Mouse (Mus musculus) limb, embryonic 14.5 days (tissue): ENCODE results near the gene 1700021F05Rik. TPM values are rescaled to one million over a fixed set of nuclear protein-coding genes. Genes with fewer than 3 reads are reported as not detected.

Experiments used
- ATAC-seq: fragments of 200-750 bp; cut with Nextera tagmentation; 2 replicates; pipeline ENCODE4 v1.8.0; 2017; ENCODE audit warnings: low read depth, moderate number of reproducible peaks, moderate TSS enrichment; ENCODE audit not compliant: low FRiP score
- DNase-seq: peaks from one replicate; pipeline ENCODE4 v3.0.0-alpha.2; 2015; ENCODE audit warnings: low spot score
- H3K27ac ChIP-seq: fragments of 300-500 bp; sonication (generic); replicated peaks from 2 replicates; pipeline ENCODE4 v1.5.1; 2014; ENCODE audit warnings: low read depth, mild to moderate bottlenecking, low read length, moderate library complexity, mixed read lengths
- H3K27me3 ChIP-seq: fragments of 300-500 bp; sonication (generic); 2 replicates; pipeline ENCODE4 v1.6.1; 2014; ENCODE audit warnings: low read length, mixed read lengths; ENCODE audit not compliant: control insufficient read depth, insufficient read depth
- H3K36me3 ChIP-seq: fragments of 300-500 bp; sonication (generic); 2 replicates; pipeline ENCODE4 v1.6.1; 2014; ENCODE audit warnings: mild to moderate bottlenecking, low read length, moderate library complexity, mixed read lengths; ENCODE audit not compliant: control insufficient read depth, insufficient read depth
- H3K4me1 ChIP-seq: fragments of 300-500 bp; sonication (generic); 2 replicates; pipeline ENCODE4 v1.6.1; 2014; ENCODE audit warnings: antibody characterized with exemption, low read length, mixed read lengths; ENCODE audit not compliant: control insufficient read depth, insufficient read depth
- H3K4me2 ChIP-seq: fragments of 300-500 bp; sonication (generic); replicated peaks from 2 replicates; pipeline ENCODE4 v1.6.1; 2014; ENCODE audit warnings: low read depth, mild to moderate bottlenecking, low read length, moderate library complexity; ENCODE audit not compliant: severe bottlenecking
- H3K4me3 ChIP-seq: fragments of 300-500 bp; sonication (generic); replicated peaks from 2 replicates; pipeline ENCODE4 v1.5.1; 2014; ENCODE audit warnings: low read length
- H3K9ac ChIP-seq: fragments of 300-500 bp; sonication (generic); 2 replicates; pipeline ENCODE4 v1.6.1; 2014; ENCODE audit warnings: mild to moderate bottlenecking, low read depth, low read length, moderate library complexity; ENCODE audit not compliant: severe bottlenecking
- H3K9me3 ChIP-seq: fragments of 300-500 bp; sonication (generic); 2 replicates; pipeline ENCODE4 v1.6.1; 2016; ENCODE audit warnings: low read length; ENCODE audit not compliant: control insufficient read depth
- POLR2A ChIP-seq: fragments of 200-500 bp; IDR thresholded peaks from 2 replicates; pipeline ENCODE4 v1.8.0; 2012; ENCODE audit warnings: inconsistent platforms, mild to moderate bottlenecking, moderate library complexity, borderline replicate concordance; ENCODE audit not compliant: insufficient read depth, insufficient read length; ENCODE audit errors: extremely low read depth
- WGBS: fragments of 180-500 bp; shearing (Covaris S2); extraction: QIAGEN DNeasy Blood & Tissue Kit; methylation state at CpG from one replicate; pipeline ENCODE4 v1.1.7; 2014; 5-methylcytosine and 5-hydroxymethylcytosine counted together
- polyA plus RNA-seq, 2 experiments: library from polyadenylated mRNA; depleted of rRNA in 1 of 2; stranded (reverse) in 1 of 2; unstranded in 1 of 2; fragments of >200 nt; fragmentation: Nextera tagmentation in 1 of 2; extraction: Ambion mirVana in 1 of 2; gene quantifications; 2 replicates each; pipeline versions ENCODE4 v1.2.1 to v1.2.3; 2012 to 2014

1700021F05Rik gene
- polyA plus RNA-seq, 2 experiments, result 24.0 to 57.6 TPM

GRCm38 (mm10) chr10:43551388-43551787 lies 10.6 kb upstream of the 1700021F05Rik start:
- ATAC-seq (no peak), DNase-seq (no peak)
- H3K9me3 ChIP-seq, result no peaks in the 10 kb centered on the region; the same call in 1 of the 2 replicates
- H3K4me1 ChIP-seq, result no peaks in the 10 kb centered on the region
- no peak overlapping the region for H3K9ac ChIP-seq
- H3K4me3 ChIP-seq, result no peak overlapping the region
- H3K27me3 ChIP-seq, result no peaks in the 10 kb centered on the region
- no peak overlapping the region for H3K4me2 ChIP-seq
- no peak overlapping the region for H3K27ac ChIP-seq
- H3K36me3 ChIP-seq, result no peaks in the 10 kb centered on the region
- 24% methylated on average over 3 of the region's 3 CpGs for WGBS
- TF ChIP-seq POLR2A, result no peak

DNA sequence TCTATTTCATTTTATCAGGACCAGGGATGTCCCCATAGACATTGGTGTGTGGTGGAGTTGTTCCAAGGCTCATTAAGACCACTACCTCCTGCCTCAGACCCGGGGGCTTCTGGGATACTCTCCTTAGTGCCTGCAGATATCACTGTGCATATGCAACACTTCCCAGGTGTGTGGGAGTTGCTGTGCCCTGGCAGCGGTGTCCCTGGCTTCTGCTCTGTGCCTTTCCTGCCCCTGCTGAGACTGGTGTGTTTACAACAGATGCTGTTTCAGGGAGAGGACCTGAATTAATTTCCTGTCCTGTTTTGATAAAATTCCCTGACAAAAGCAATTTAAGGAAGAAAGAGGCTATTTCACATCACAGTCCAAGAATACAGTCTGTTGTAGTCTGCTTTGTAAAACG lies 10.1 kb upstream of the 1700021F05Rik start:
- DNase-seq (no peak), ATAC-seq (no peak)
- 14% methylated on average over 3 of the region's 3 CpGs for WGBS
- Histone ChIP-seq H3K36me3 (no peaks in the 10 kb centered on the region), H3K4me1 (no peaks in the 10 kb centered on the region), H3K9me3 (no peaks in the 10 kb centered on the region; the same call in 1 of the 2 replicates), H3K4me3 (no peak overlapping the region), H3K27me3 (no peaks in the 10 kb centered on the region), H3K4me2 (no peak overlapping the region), H3K27ac (no peak overlapping the region), H3K9ac (no peak overlapping the region)
- no peak for TF ChIP-seq POLR2A

DNA sequence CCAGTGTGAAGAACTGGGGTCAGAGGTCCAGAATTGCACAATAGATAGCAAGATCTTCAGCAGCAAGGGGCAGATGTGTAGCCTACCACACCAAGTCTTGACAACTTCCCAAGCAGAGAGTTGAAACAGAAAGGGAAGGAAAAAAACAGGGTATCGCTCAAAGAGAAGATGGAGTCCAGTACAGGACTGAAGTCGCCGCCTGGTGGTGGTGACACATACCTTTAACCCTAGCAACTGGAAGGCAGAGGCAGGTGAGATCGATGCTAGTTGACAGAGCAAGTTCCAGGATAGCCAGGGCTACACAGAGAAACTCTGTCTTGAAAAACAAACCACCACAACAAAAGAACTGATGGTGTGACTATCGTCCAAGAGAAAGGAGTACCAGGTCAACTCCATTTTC lies 8.6 kb upstream of the 1700021F05Rik start:
- no peak overlapping the region for H3K27ac ChIP-seq
- TF ChIP-seq POLR2A, result no peak
- H3K4me2 ChIP-seq, result no peak overlapping the region
- H3K36me3 ChIP-seq, result no peaks in the 10 kb centered on the region
- DNase-seq (no peak), ATAC-seq (no peak)
- no peaks in the 10 kb centered on the region for H3K27me3 ChIP-seq
- H3K9ac ChIP-seq, result no peak overlapping the region
- WGBS, result 59% methylated on average over 5 of the region's 5 CpGs
- H3K4me3 ChIP-seq, result no peak overlapping the region
- H3K4me1 ChIP-seq, result no peaks in the 10 kb centered on the region
- H3K9me3 ChIP-seq, result no peaks in the 10 kb centered on the region; the same call in 1 of the 2 replicates

- Histone ChIP-seq H3K9ac (0 out of 2 replicates have a peak overlapping the region, but pooled peaks have one; percentile 91), H3K4me2 (peak overlapping the region; percentile 35)
- no peak for ATAC-seq
Observed at GRCm38 (mm10) chr10:43541153-43541544, 355 bp upstream of the 1700021F05Rik start.

DNA sequence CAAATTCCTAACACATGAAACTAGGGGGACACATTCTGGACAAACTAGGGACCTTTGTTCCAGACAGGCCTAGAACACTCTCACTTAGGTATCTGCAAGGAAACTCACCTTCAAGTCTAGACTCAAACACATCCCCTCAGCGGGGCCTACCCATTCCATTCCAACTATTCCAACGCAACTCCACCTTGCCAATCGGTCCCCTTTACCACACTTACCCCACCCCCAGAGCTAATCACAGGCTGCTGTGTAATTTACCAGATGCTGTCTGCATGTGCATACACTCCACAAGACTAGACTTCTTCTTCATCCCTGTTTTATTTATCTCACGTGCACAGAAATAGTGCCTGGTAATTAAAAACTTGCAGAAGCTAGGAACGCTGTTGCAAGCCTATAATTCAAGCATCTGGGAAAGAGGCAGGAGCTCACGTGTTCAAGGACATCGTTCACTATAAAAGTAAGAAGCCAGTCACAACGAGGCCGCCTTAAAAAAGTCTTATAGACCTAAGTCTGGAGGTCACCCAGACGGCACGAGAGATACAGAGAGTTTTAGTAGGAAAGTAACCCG lies 966 bp downstream of the 1700021F05Rik start:
- Histone ChIP-seq H3K36me3 (0 out of 2 replicates have a peak, but pooled peaks cover 3% of the 10 kb centered on the region), H3K9ac (peak overlapping the region; percentile 91), H3K9me3 (no peaks in the 10 kb centered on the region), H3K4me3 (peak overlapping the region; percentile 88), H3K4me1 (peaks cover 12% of the 10 kb centered on the region), H3K27me3 (no peaks in the 10 kb centered on the region), H3K27ac (no peak overlapping the region), H3K4me2 (peak overlapping the region; percentile 66)
- DNase-seq (no peak), ATAC-seq (no peak)
- TF ChIP-seq POLR2A, result no peak
- WGBS, result 8% methylated on average over 12 of the region's 12 CpGs

More at GRCm38 (mm10) chr10:43541153-43541544, 355 bp upstream of the 1700021F05Rik start:
- Histone ChIP-seq H3K27me3 (no peaks in the 10 kb centered on the region), H3K36me3 (0 out of 2 replicates have a peak, but pooled peaks cover 3% of the 10 kb centered on the region), H3K9me3 (no peaks in the 10 kb centered on the region), H3K27ac (no peak overlapping the region), H3K4me1 (peaks cover 12% of the 10 kb centered on the region), H3K4me3 (peak overlapping the region; percentile 88)
- 49% methylated on average over 7 of the region's 8 CpGs for WGBS
- TF ChIP-seq POLR2A, result no peak
- DNase-seq, result no peak
